Mouse (Mus musculus) v-Abl transformed pro-B cells (cell line): ENCODE measurements around the gene Retreg1.

Experiments used
- in situ Hi-C, 2 experiments: fragments of 400-800 bp; cut with MboI; formaldehyde crosslinking; loops; one replicate each; pipeline ENCODE4 v1.15.1; 2025; ENCODE audit not compliant: unreplicated experiment in 2 of 2

Gene Retreg1

GRCm38 (mm10) chr15:25826531-25826961 lies 16.4 kb upstream of the Retreg1 start:
- in situ Hi-C loops = loop anchor here in 1 of 2 experiments (25.0 kb wide), 1 partner anchor 1811 kb away; the partner anchor contains the start of gene Otulin

- in situ Hi-C loops = loop anchor here in 1 of 2 experiments (25.0 kb wide), 1 partner anchor 1809 kb away; the partner anchor contains the start of gene Otulin
Observed at GRCm38 (mm10) chr15:25828464-25828863, 14.5 kb upstream of the Retreg1 start.

GRCm38 (mm10) chr15:25830426-25830825 lies 12.6 kb upstream of the Retreg1 start:
- in situ Hi-C loops = loop anchor here in 1 of 2 experiments (25.0 kb wide), 1 partner anchor 1807 kb away; the partner anchor contains the start of gene Otulin

- in situ Hi-C loops = loop anchor here in 1 of 2 experiments (25.0 kb wide), 1 partner anchor 1803 kb away; the partner anchor contains the start of gene Otulin
Observed at GRCm38 (mm10) chr15:25834282-25834681, 8.7 kb upstream of the Retreg1 start.

GRCm38 (mm10) chr15:25834920-25835674 lies 7.9 kb upstream of the Retreg1 start:
- in situ Hi-C loops = loop anchor here in 1 of 2 experiments (25.0 kb wide), 1 partner anchor 1802 kb away; the partner anchor contains the start of gene Otulin

- in situ Hi-C loops = loop anchor here in 1 of 2 experiments (25.0 kb wide), 1 partner anchor 1795 kb away; the partner anchor contains the start of gene Otulin
Observed at GRCm38 (mm10) chr15:25842462-25843085, 406 bp upstream of the Retreg1 start.

GRCm38 (mm10) chr15:25844013-25844570 lies 1.1 kb downstream of the Retreg1 start:
- in situ Hi-C loops = loop anchor here in 1 of 2 experiments (25.0 kb wide), 1 partner anchor 1793 kb away; the partner anchor contains the start of gene Otulin

GRCm38 (mm10) chr15:25844771-25845170 lies 1.8 kb downstream of the Retreg1 start:
- in situ Hi-C loops = loop anchor here in 1 of 2 experiments (25.0 kb wide), 1 partner anchor 1793 kb away; the partner anchor contains the start of gene Otulin

- in situ Hi-C loops = loop anchor here in 1 of 2 experiments (25.0 kb wide), 1 partner anchor 1790 kb away; the partner anchor contains the start of gene Otulin
Observed at GRCm38 (mm10) chr15:25847576-25848168, 4.7 kb downstream of the Retreg1 start.

- in situ Hi-C loops = no loop called here
Observed at GRCm38 (mm10) chr15:25850552-25850951, 7.6 kb downstream of the Retreg1 start.

- in situ Hi-C loops = no loop called here
Observed at GRCm38 (mm10) chr15:25854270-25854904, 11.4 kb downstream of the Retreg1 start.

GRCm38 (mm10) chr15:25858611-25859058 lies 15.7 kb downstream of the Retreg1 start:
- in situ Hi-C loops = no loop called here

- in situ Hi-C loops = no loop called here
Observed at GRCm38 (mm10) chr15:25859469-25859868, 16.5 kb downstream of the Retreg1 start.

GRCm38 (mm10) chr15:25861900-25862299 lies 18.9 kb downstream of the Retreg1 start:
- in situ Hi-C loops = no loop called here

GRCm38 (mm10) chr15:25865605-25866004 lies 22.6 kb downstream of the Retreg1 start:
- in situ Hi-C loops = no loop called here

- in situ Hi-C loops = no loop called here
Observed at GRCm38 (mm10) chr15:25866106-25866505, 23.1 kb downstream of the Retreg1 start.

GRCm38 (mm10) chr15:25869129-25869528 lies 26.1 kb downstream of the Retreg1 start:
- in situ Hi-C loops = no loop called here

- in situ Hi-C loops = no loop called here
Observed at GRCm38 (mm10) chr15:25871470-25871869, 28.5 kb downstream of the Retreg1 start.

GRCm38 (mm10) chr15:25872118-25872517 lies 29.1 kb downstream of the Retreg1 start:
- in situ Hi-C loops = no loop called here

GRCm38 (mm10) chr15:25872657-25873056 lies 29.7 kb downstream of the Retreg1 start:
- in situ Hi-C loops = no loop called here
